Mouse (Mus musculus) 3T3-L1 (cell line): ENCODE data around the gene Rad51b.

ENCODE experiments used
- DNase-seq: peaks from one replicate; pipeline ENCODE4 v3.0.0-alpha.2; 2015; ENCODE audit warnings: low read depth, low spot score

The Rad51b gene

GRCm38 (mm10) chr12:79822401-79822800 is 525.3 kb downstream of the Rad51b start:
- no peak for DNase-seq

- no peak for DNase-seq
Measured at GRCm38 (mm10) chr12:79825922-79826321, 528.8 kb downstream of the Rad51b start.

GRCm38 (mm10) chr12:79827233-79827692 is 530.2 kb downstream of the Rad51b start:
- DNase-seq, result no peak

GRCm38 (mm10) chr12:79827735-79828134 is 530.7 kb downstream of the Rad51b start:
- DNase-seq, result no peak

- DNase-seq, result no peak
Measured at GRCm38 (mm10) chr12:79830686-79831085, 533.6 kb downstream of the Rad51b start.

- peak; percentile 57 for DNase-seq
Measured at GRCm38 (mm10) chr12:79832611-79833010, 535.5 kb downstream of the Rad51b start.

GRCm38 (mm10) chr12:79835521-79835920 is 538.4 kb downstream of the Rad51b start:
- no peak for DNase-seq

GRCm38 (mm10) chr12:79838181-79838961 is 541.3 kb downstream of the Rad51b start:
- peak; percentile 74 for DNase-seq

- no peak for DNase-seq
Measured at GRCm38 (mm10) chr12:79839096-79839941, 542.2 kb downstream of the Rad51b start.

- no peak for DNase-seq
Measured at GRCm38 (mm10) chr12:79840465-79840864, 543.4 kb downstream of the Rad51b start.

- no peak for DNase-seq
Measured at GRCm38 (mm10) chr12:79841248-79841647, 544.2 kb downstream of the Rad51b start.

GRCm38 (mm10) chr12:79842319-79842718 is 545.2 kb downstream of the Rad51b start:
- no peak for DNase-seq

- no peak for DNase-seq
Measured at GRCm38 (mm10) chr12:79843002-79843401, 545.9 kb downstream of the Rad51b start.

- DNase-seq, result no peak
Measured at GRCm38 (mm10) chr12:79843496-79843895, 546.4 kb downstream of the Rad51b start.

GRCm38 (mm10) chr12:79846247-79847151 is 549.4 kb downstream of the Rad51b start:
- peak; percentile 69 for DNase-seq

- no peak for DNase-seq
Measured at GRCm38 (mm10) chr12:79848539-79848938, 551.5 kb downstream of the Rad51b start.

- DNase-seq, result peak; percentile 13
Measured at GRCm38 (mm10) chr12:79850021-79850420, 552.9 kb downstream of the Rad51b start.

- no peak for DNase-seq
Measured at GRCm38 (mm10) chr12:79851898-79852297, 554.8 kb downstream of the Rad51b start.

GRCm38 (mm10) chr12:79852606-79853005 is 555.5 kb downstream of the Rad51b start:
- no peak for DNase-seq

GRCm38 (mm10) chr12:79853901-79854490 is 556.9 kb downstream of the Rad51b start:
- DNase-seq, result no peak

GRCm38 (mm10) chr12:79854507-79854906 is 557.4 kb downstream of the Rad51b start:
- no peak for DNase-seq
